Mouse (Mus musculus): Measurements from ENCODE around the gene Afg3l1. TPM values are rescaled to one million over a fixed set of nuclear protein-coding genes. Genes with fewer than 3 reads are reported as not detected.
"Not testable (repeated sequence)": the region's sequence is repeated elsewhere in the genome, so short reads cannot be mapped to it uniquely, and the experiment has no call there.

Afg3l1 gene
- not detected in 2 replicates for polyA plus RNA-seq (2012; ENCODE audit: insufficient read depth, insufficient read length, low replicate concordance, missing spikeins)

DNA sequence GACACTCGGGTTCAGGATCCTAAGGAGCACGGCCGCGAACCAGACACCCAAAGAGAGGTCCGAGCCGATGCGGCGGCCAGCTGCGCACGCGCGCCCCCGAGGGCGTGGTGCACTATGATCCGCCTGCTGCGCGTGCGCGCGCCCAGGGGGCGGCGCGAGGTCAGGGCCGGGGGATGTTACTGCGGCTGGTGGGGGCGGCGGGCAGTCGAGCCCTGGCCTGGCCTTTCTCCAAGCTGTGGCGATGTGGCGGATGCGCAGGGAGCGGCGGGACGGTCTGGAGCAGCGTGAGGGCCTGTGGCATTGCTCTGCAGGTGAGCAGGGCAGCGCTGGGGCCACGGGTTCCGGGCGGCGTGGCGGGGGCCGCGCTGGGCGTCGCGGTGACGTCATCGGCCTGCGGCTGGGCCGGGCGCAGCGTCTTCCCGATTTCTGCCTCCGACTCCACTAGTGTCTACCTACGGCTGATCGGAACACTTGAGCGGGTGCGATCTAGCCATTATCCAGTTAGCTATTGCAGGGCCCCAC, at the start of gene Afg3l1:
Gene Afg3l1 (plus strand): TSS at position 167 of the 522 bp plus-strand sequence.
- H3K4me1 ChIP-seq (ENCODE audit: control insufficient read depth, insufficient read depth, low read length) = peaks cover 15% of the 10 kb centered on the region
- TF ChIP-seq CTCF (IDR thresholded peaks at IDR 0.05; ENCODE audit: insufficient read depth, low read depth, low read length) (no peak), POLR2A (IDR thresholded peaks at IDR 0.05; ENCODE audit: insufficient read depth, low read depth, low read length) (peak; percentile 76)
- WGBS = under 1% methylated on average over 57 of the region's 58 CpGs
- H3K27ac ChIP-seq (ENCODE audit: insufficient read depth, low read depth, low read length) = peak within 1 kb of the TSS; percentile 94
- peak within 1 kb of the TSS; percentile 82 for H3K4me3 ChIP-seq (ENCODE audit: insufficient read depth, low read depth, low read length)

DNA sequence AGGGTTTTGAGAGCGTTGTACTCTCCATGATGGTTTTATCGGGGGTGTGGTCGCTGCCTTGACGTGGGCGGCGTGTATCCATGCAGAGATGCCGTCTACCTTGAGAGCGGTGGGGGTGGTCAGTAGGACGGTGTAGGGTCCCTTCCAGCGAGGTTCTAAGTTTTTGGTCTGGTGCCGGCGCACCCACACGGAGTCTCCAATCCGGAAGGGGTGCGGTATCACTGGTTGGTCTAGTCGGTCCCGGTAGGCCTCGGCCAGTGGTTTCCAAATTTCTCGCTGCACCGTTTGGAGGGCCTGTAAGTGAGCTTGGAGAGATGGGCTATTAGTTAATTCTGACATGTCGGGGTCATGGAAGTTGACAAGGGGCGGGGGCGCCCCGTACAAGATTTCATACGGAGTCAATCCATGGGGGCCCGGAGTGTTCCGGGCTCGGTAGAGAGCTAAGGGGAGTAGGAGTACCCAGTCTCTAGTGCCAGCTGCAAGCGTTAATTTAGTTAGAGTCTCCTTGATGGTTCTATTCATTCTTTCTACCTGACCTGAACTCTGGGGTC, 49.3 kb upstream of the Afg3l1 start:
- 97% methylated on average over 29 of the region's 29 CpGs for WGBS
- Histone ChIP-seq H3K4me3 (ENCODE audit: insufficient read depth, low read depth, low read length) (no peak overlapping the region), H3K4me1 (ENCODE audit: control insufficient read depth, insufficient read depth, low read length) (no peaks in the 10 kb centered on the region), H3K27ac (ENCODE audit: insufficient read depth, low read depth, low read length) (no peak overlapping the region)
- TF ChIP-seq CTCF (IDR thresholded peaks at IDR 0.05; ENCODE audit: insufficient read depth, low read depth, low read length) (no peak), POLR2A (IDR thresholded peaks at IDR 0.05; ENCODE audit: insufficient read depth, low read depth, low read length) (no peak)

DNA sequence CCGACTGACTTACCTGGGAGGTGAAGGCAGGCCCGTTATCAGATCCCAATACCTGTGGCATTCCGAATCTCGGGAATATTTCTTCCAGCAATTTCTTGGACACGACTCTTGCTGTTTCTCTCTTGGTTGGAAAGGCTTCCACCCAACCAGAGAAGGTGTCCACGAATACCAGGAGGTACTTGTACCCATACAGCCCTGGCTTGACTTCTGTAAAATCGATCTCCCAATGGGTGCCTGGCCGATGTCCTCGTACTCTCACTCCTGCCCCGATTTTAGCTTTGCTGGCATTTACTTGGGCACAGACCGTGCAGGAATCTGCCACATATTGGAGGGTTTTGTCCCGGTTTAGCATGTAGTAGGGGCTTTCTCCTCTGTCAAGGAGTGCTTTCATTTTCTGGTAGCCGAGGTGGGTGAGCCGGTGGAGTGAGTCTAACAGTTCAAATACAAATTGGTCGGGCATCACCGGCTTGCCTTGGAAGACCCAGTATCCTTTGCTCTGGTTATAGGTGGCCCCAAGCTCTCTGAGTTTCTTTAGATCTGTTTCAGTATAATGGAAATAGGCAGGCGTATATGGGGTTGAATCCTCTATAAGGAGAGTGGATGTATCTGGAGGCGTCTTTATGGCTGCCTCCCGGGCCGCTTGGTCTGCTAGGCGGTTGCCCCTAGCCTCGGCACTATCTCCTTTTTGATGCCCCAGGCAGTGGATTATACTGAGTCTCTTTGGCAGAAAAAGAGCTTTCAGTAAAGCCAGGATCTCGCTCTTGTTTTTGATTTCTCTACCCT, 48.6 kb upstream of the Afg3l1 start:
- no peak overlapping the region for H3K27ac ChIP-seq (ENCODE audit: insufficient read depth, low read depth, low read length)
- WGBS = 96% methylated on average over 23 of the region's 23 CpGs
- H3K4me3 ChIP-seq (ENCODE audit: insufficient read depth, low read depth, low read length) = no peak overlapping the region
- no peaks in the 10 kb centered on the region for H3K4me1 ChIP-seq (ENCODE audit: control insufficient read depth, insufficient read depth, low read length)
- no peak for TF ChIP-seq CTCF (IDR thresholded peaks at IDR 0.05; ENCODE audit: insufficient read depth, low read depth, low read length)
- no peak for TF ChIP-seq POLR2A (IDR thresholded peaks at IDR 0.05; ENCODE audit: insufficient read depth, low read depth, low read length)

- not testable (repeated sequence) for H3K4me3 ChIP-seq (ENCODE audit: insufficient read depth, low read depth, low read length); H3K27ac ChIP-seq (ENCODE audit: insufficient read depth, low read depth, low read length); H3K4me1 ChIP-seq (ENCODE audit: control insufficient read depth, insufficient read depth, low read length)
- 97% methylated on average over 15 of the region's 15 CpGs for WGBS
These were observed 48.0 kb upstream of the Afg3l1 start for GRCm38 (mm10) chr8:123429722-123430013.

DNA sequence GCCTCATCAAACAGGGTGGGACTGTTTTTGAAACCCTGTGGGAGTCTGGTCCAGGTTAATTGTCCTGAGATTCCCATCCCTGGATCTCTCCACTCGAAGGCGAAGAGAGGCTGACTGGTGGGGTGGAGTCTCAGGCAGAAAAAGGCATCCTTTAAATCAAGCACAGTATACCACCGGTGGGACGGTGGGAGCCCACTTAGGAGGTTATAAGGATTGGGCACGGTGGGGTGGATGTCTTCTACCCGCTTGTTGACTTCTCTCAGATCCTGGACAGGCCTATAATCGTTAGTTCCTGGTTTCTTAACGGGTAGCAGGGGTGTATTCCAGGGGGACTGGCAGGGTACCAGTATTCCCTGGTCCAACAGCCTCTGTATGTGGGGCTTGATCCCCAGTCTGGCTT, 46.8 kb upstream of the Afg3l1 start:
- 92% methylated on average over 8 of the region's 8 CpGs for WGBS
- not testable (repeated sequence) for H3K4me3 ChIP-seq (ENCODE audit: insufficient read depth, low read depth, low read length); H3K27ac ChIP-seq (ENCODE audit: insufficient read depth, low read depth, low read length); H3K4me1 ChIP-seq (ENCODE audit: control insufficient read depth, insufficient read depth, low read length)

- Histone ChIP-seq H3K4me1 (ENCODE audit: control insufficient read depth, insufficient read depth, low read length) (no peaks in the 10 kb centered on the region; the same call in 1 of the 2 replicates), H3K4me3 (ENCODE audit: insufficient read depth, low read depth, low read length) (no peak overlapping the region), H3K27ac (ENCODE audit: insufficient read depth, low read depth, low read length) (no peak overlapping the region)
- TF ChIP-seq POLR2A (IDR thresholded peaks at IDR 0.05; ENCODE audit: insufficient read depth, low read depth, low read length) = no peak
- no peak for TF ChIP-seq CTCF (IDR thresholded peaks at IDR 0.05; ENCODE audit: insufficient read depth, low read depth, low read length)
- WGBS = 96% methylated on average over 25 of the region's 25 CpGs
These were observed 45.9 kb upstream of the Afg3l1 start for GRCm38 (mm10) chr8:123431616-123432365.

GRCm38 (mm10) chr8:123432381-123432780, 45.3 kb upstream of the Afg3l1 start:
- H3K4me3 ChIP-seq (ENCODE audit: insufficient read depth, low read depth, low read length) = no peak overlapping the region
- H3K4me1 ChIP-seq (ENCODE audit: control insufficient read depth, insufficient read depth, low read length) = no peaks in the 10 kb centered on the region; the same call in 1 of the 2 replicates
- no peak overlapping the region for H3K27ac ChIP-seq (ENCODE audit: insufficient read depth, low read depth, low read length)
- TF ChIP-seq CTCF (IDR thresholded peaks at IDR 0.05; ENCODE audit: insufficient read depth, low read depth, low read length) (no peak), POLR2A (IDR thresholded peaks at IDR 0.05; ENCODE audit: insufficient read depth, low read depth, low read length) (no peak)
- WGBS = 95% methylated on average over 16 of the region's 16 CpGs

- H3K27ac ChIP-seq (ENCODE audit: insufficient read depth, low read depth, low read length); H3K4me3 ChIP-seq (ENCODE audit: insufficient read depth, low read depth, low read length); H3K4me1 ChIP-seq (ENCODE audit: control insufficient read depth, insufficient read depth, low read length): not testable (repeated sequence)
- WGBS = 98% methylated on average over 47 of the region's 47 CpGs
These were observed 44.3 kb upstream of the Afg3l1 start for GRCm38 (mm10) chr8:123433241-123433974.

DNA sequence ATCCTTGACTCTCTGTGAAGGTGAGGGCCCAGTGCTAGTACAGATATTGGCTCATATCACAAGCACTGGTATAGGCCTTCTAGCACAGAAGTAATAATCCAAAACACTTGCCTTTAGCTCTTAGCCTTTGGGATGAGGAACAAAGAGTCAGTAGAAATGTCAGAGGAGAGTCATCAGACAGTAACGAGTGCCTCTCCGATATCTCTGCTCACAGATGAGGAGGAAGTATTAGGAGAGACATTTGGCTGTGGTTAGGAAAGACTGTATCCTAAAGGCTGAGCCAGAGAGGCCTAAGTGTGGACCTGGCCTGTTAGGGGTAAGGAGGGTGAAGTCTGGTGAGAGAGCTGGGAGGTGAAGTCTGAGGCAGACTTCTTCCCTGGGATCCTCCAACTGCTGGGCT, 35.9 kb upstream of the Afg3l1 start:
- 90% methylated on average over 2 of the region's 2 CpGs for WGBS
- TF ChIP-seq CTCF (IDR thresholded peaks at IDR 0.05; ENCODE audit: insufficient read depth, low read depth, low read length) (no peak), POLR2A (IDR thresholded peaks at IDR 0.05; ENCODE audit: insufficient read depth, low read depth, low read length) (no peak)
- Histone ChIP-seq H3K4me3 (ENCODE audit: insufficient read depth, low read depth, low read length) (no peak overlapping the region), H3K27ac (ENCODE audit: insufficient read depth, low read depth, low read length) (no peak overlapping the region), H3K4me1 (ENCODE audit: control insufficient read depth, insufficient read depth, low read length) (peaks cover 14% of the 10 kb centered on the region)
